Mouse (Mus musculus) CD8-positive naive resting alpha-beta T cell, adult 2 months (primary cell): ENCODE results near the gene Snapc1.

ENCODE experiments used
- DNase-seq, 2 experiments: peaks; one replicate each; pipeline ENCODE4 v3.0.0; 2022; ENCODE audit warnings: low read depth in 2 of 2, low spot score in 2 of 2

Gene Snapc1

DNA sequence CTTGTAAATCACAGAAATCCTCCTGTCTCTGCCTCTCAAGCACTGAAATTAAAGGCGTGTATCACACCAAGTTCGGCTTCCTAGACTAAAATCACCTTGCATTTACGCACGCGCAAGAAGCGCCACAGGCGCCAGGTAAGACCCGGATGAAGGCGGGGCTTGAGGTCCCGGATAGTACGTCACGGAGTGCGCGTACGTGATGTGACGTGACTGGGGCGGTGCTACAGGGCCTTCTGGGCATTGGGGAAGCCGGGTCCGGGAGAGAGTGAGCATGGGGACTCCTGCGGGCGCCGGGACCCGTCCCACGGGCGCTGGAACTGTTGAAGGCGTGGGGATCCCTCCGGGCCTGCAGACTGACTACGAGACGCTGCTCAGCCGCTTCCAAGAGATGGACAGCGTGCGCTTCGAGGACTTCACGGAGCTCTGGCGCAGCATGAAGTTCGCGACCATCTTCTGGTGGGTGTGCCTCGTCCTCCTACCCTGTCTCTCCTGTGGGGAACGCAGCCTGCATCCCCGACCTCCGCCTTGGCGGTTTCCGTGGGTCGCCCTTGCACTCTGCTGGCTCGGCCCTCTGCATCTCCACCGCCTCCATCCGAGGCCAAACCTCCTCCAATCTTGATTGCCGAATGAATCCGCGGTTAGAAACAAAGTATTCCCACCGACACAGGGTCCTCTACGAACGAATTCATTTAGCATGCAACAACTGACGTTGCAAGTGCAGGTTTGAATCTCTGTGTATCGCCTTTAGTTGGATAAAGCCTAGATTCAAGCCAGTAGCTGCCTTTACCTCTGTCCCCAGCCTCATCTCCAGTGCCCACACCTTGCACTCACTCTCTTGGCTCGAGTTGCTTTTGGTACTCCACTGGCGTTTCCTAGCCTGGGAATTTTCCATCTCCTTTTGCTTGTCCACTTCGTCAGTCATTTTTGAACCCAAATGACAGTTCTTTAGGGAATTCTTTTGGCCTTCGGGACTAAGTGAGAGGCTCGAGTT, at the start of gene Snapc1:
Gene Snapc1, plus strand, starts transcription at position 191 of the 991 bp plus-strand sequence.
- DNase-seq, result peak; percentile 95 to 97

- no peak for DNase-seq
Observed at GRCm38 (mm10) chr12:73918479-73918878, 45.8 kb upstream of the Snapc1 start.

- no peak for DNase-seq
Observed at GRCm38 (mm10) chr12:73930266-73930665, 34.0 kb upstream of the Snapc1 start.

DNA sequence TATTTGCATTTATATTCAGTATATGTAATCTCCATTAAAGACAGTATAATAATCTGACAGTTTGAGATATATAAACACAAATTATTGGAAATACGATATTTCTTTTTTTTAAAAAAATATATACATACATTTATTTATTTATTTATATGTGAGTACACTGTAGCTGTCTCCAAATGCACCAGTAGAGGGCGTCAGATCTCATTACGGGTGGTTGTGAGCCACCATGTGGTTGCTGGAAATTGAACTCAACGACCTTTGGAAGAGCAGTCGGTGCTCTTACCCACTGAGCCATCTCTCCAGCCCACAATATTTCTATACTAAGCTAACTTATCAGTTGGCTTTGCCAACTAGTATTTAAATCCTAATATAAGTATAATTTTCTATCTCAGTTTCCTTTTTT, 33.0 kb upstream of the Snapc1 start:
- peak in 1 of 2 experiments; percentile 55 for DNase-seq

- DNase-seq, result no peak
Observed at GRCm38 (mm10) chr12:73934528-73934927, 29.8 kb upstream of the Snapc1 start.

DNA sequence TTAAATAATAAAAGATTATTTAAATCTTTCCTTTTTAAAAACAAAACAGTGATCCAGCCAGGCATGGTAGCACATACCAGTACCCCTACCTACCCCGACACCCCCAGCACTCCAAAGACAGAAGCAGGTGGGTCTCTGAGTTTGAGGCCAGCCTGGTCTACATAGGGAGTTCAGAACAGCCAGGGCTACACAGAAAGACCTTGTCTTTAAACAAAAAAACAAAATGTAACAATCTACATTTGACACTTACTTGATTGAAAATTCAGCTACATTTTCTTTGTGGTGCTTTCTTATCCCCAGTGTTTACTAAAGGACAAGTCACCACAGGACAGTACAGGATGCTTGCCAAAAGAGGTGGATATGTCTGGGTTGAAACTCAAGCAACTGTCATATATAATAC, 26.9 kb upstream of the Snapc1 start, which contains the start of gene Gm49321:
Gene Gm49321, plus strand, starts transcription at position 301 of the 400 bp plus-strand sequence.
- DNase-seq, result no peak

GRCm38 (mm10) chr12:73939542-73939941, 24.7 kb upstream of the Snapc1 start:
- no peak for DNase-seq

- no peak for DNase-seq
Observed at GRCm38 (mm10) chr12:73948415-73948814, 15.9 kb upstream of the Snapc1 start.

DNA sequence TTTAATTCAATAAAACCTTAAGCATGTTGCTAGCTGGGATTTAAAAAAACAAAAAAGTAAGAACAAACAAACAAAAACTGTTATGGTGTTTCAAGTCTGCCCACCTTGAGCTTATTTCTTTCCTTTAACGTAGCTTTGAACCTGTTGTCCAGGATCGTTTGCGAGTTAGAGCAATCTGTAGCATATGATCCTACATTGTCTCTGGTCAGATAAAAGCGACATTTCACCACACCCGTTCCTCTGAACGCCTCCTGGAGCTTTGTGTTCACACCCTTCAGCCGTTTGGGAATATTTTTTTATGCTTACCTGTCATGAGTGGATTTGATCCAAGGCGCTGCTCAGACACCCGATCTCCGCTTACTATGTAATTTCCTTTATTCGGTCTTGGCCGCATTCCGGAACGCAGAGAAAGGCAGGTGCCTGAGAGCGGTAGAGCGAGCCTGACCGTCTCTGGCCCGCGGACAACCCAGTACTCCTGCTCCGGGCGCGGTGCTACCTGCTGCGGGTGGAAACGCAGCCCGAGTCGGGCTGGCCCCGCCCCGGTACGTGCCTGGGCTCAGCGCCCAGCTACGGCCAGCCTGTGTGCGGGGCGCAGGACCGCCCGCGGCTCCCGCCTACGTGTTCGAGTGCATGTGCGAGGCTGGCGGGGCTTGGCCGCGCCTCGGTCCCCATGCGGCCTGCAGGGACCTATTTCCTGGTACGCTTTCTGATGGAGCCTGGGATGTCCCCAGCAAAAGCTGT, 14.8 kb upstream of the Snapc1 start:
- DNase-seq, result no peak

- peak; percentile 41 to 50 for DNase-seq
Observed at GRCm38 (mm10) chr12:73952879-73953278, 11.4 kb upstream of the Snapc1 start.

GRCm38 (mm10) chr12:73953420-73954186, 10.7 kb upstream of the Snapc1 start:
- DNase-seq, result peak; percentile 14 to 40

DNA sequence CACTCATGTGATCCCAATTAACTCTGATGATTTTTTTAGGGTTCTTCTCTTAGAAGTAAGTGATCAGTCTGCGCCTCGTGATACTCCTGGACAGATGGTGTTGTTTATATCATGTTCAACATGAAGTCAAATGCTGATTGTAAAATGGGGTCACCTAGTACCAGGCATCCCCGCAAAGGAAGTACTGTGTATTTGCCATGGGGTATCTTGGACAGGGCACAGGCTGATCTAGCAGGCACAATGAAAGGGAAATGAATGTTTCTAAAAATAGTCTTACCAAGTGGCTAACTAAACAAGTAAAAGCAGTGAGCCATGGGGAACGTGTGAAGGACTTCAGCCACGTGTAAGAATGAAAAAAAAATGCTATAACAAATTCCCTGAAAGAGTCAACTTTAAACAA, 9.5 kb upstream of the Snapc1 start:
- no peak for DNase-seq

- no peak for DNase-seq
Observed at GRCm38 (mm10) chr12:73957676-73958075, 6.6 kb upstream of the Snapc1 start.

GRCm38 (mm10) chr12:73958830-73959229, 5.5 kb upstream of the Snapc1 start:
- DNase-seq, result no peak

GRCm38 (mm10) chr12:73969142-73969541, 4.9 kb downstream of the Snapc1 start:
- no peak for DNase-seq

- no peak for DNase-seq
Observed at GRCm38 (mm10) chr12:73974584-73974983, 10.3 kb downstream of the Snapc1 start.

GRCm38 (mm10) chr12:73978144-73978543, 13.9 kb downstream of the Snapc1 start:
- no peak for DNase-seq

- no peak for DNase-seq
Observed at GRCm38 (mm10) chr12:73979667-73980066, 15.4 kb downstream of the Snapc1 start.

- no peak for DNase-seq
Observed at GRCm38 (mm10) chr12:73982533-73982932, 18.3 kb downstream of the Snapc1 start.

- no peak for DNase-seq
Observed at GRCm38 (mm10) chr12:73986299-73986698, 22.0 kb downstream of the Snapc1 start.

DNA sequence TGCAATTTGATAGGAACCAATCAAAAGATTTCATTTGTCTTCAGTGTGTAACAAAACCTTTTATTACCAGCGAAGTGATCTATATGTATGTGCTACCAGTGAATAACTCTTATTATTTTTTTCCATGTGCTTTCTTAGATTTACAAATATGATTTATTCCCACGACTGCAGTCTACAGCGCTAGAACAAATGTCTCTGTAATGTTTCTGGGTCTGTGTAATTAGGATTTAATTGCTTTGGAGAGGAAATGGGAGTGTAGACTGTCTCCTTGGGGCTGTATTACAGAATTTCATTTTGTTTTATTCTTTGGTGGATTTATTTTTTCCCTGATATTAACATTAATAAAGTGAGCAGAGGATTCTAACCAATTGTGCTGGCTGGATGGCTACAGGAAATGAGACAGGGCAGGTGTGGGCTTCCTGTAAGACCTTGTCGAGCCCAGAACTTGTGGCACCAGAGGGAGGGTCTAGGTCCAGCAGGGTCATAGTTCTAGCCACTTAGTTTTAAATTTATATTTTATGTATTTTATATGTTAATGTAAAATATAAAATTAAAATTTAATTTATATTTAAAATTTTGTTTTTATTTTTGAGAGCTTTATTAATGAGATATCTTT, 24.2 kb downstream of the Snapc1 start:
- DNase-seq, result no peak
